Mouse (Mus musculus) adrenal gland, postnatal 25 days (tissue): ENCODE data around the gene Rad51b. TPM values are rescaled to one million over a fixed set of nuclear protein-coding genes. Genes with fewer than 3 reads are reported as not detected.

ENCODE experiments used
- total RNA-seq: library from RNA; stranded (reverse); gene quantifications from 2 replicates; pipeline ENCODE4 v1.2.3, GENCODE M21; 2021

Gene Rad51b
- total RNA-seq, 1 experiment from 2014 or later = 1.3 TPM

Other genes starting within 250 kb of the Rad51b start
- gene Pigh, start 207.6 kb upstream of the Rad51b start, total RNA-seq = 10.6 and 12.2 TPM in 2 replicates
- 0.21 TPM in 1 of 2 replicates, not detected in the other for gene Arg2, start 166.5 kb upstream of the Rad51b start, total RNA-seq
- 97.2 and 122 TPM in 2 replicates for gene Vti1b, start 124.6 kb upstream of the Rad51b start, total RNA-seq
- gene Rdh11, start 105.0 kb upstream of the Rad51b start, total RNA-seq = 28.7 and 30.6 TPM in 2 replicates
- gene Rdh12, start 88.4 kb upstream of the Rad51b start, total RNA-seq = 0.57 and 0.82 TPM in 2 replicates
- 25.3 and 30.1 TPM in 2 replicates for gene Zfyve26, start 978 bp upstream of the Rad51b start, total RNA-seq